Mouse (Mus musculus) megakaryocyte, embryonic 14.5 days (primary cell): ENCODE results near the gene Spaca9.

Source experiments
- FLI1 ChIP-seq: IDR thresholded peaks from 2 replicates; pipeline ENCODE4 v1.6.1; 2012; ENCODE audit warnings: low read length, inconsistent platforms, mixed read lengths
- GATA1 ChIP-seq: IDR thresholded peaks from 3 replicates; pipeline ENCODE4 v1.6.1; 2012; ENCODE audit warnings: mixed read lengths, low read length, inconsistent platforms, borderline replicate concordance

- TF ChIP-seq GATA1 (no peak), FLI1 (no peak)
Observed at GRCm38 (mm10) chr2:28746682-28747332, 47.3 kb upstream of the Spaca9 start.
